Mouse (Mus musculus) neural tube, embryonic 12.5 days (tissue): Measurements from ENCODE around the gene Klhdc7a. TPM values are rescaled to one million over a fixed set of nuclear protein-coding genes. Genes with fewer than 3 reads are reported as not detected.
A peak's percentile ranks its signal among the peaks of the same experiment; 100 is the strongest.
"Not testable (repeated sequence)": the region's sequence is repeated elsewhere in the genome, so short reads cannot be mapped to it uniquely, and the experiment has no call there.

Source experiments
- ATAC-seq: fragments of 200-750 bp; cut with Nextera tagmentation; 2 replicates; pipeline ENCODE4 v1.8.0; 2017; ENCODE audit warnings: low read depth, mild to moderate bottlenecking, moderate TSS enrichment, moderate library complexity; ENCODE audit not compliant: low FRiP score
- H3K27ac ChIP-seq: fragments of 300-500 bp; sonication (generic); 2 replicates; pipeline ENCODE4 v1.5.1; 2016
- H3K27me3 ChIP-seq: fragments of 300-500 bp; sonication (generic); replicated peaks from 2 replicates; pipeline ENCODE4 v1.6.1; 2016; ENCODE audit warnings: mild to moderate bottlenecking
- H3K36me3 ChIP-seq: fragments of 300-500 bp; sonication (generic); 2 replicates; pipeline ENCODE4 v1.6.1; 2016; ENCODE audit warnings: mild to moderate bottlenecking
- H3K4me1 ChIP-seq: fragments of 300-500 bp; sonication (generic); 2 replicates; pipeline ENCODE4 v1.6.1; 2016
- H3K4me2 ChIP-seq: fragments of 300-500 bp; sonication (generic); replicated peaks from 2 replicates; pipeline ENCODE4 v1.6.1; 2016; ENCODE audit warnings: mild to moderate bottlenecking
- H3K4me3 ChIP-seq: fragments of 300-500 bp; sonication (generic); 2 replicates; pipeline ENCODE4 v1.5.1; 2016
- H3K9ac ChIP-seq: fragments of 300-500 bp; sonication (generic); 2 replicates; pipeline ENCODE4 v1.6.1; 2016; ENCODE audit warnings: mild to moderate bottlenecking
- H3K9me3 ChIP-seq: fragments of 300-500 bp; sonication (generic); 2 replicates; pipeline ENCODE4 v1.6.1; 2016; ENCODE audit warnings: mild to moderate bottlenecking
- WGBS: fragments of 180-500 bp; shearing (Covaris S2); methylation state at CpG from one replicate; pipeline ENCODE4 v1.1.7; 2016; 5-methylcytosine and 5-hydroxymethylcytosine counted together
- polyA plus RNA-seq: library from polyadenylated mRNA; unstranded; fragments of >200 nt; fragmentation: Nextera tagmentation; extraction: Ambion mirVana; gene quantifications from 2 replicates; pipeline ENCODE4 v1.2.1, GENCODE M21; 2016

The Klhdc7a gene
- polyA plus RNA-seq, 1 experiment from 2014 or later, result not detected

GRCm38 (mm10) chr4:139977308-139977781 is 9.5 kb upstream of the Klhdc7a start:
- 5% methylated on average over 5 of the region's 5 CpGs for WGBS
- Histone ChIP-seq H3K36me3 (no peaks in the 10 kb centered on the region), H3K27me3 (no peaks in the 10 kb centered on the region), H3K4me1 (peaks cover 21% of the 10 kb centered on the region), H3K4me3 (no peak overlapping the region), H3K27ac (no peak overlapping the region; the same call in 1 of the 2 replicates), H3K4me2 (no peak overlapping the region), H3K9me3 (no peaks in the 10 kb centered on the region), H3K9ac (no peak overlapping the region)
- peak; percentile 29; the same call in 1 of the 2 replicates for ATAC-seq

GRCm38 (mm10) chr4:139974506-139974905 is 6.7 kb upstream of the Klhdc7a start:
- ATAC-seq, result no peak
- H3K36me3 ChIP-seq, result no peaks in the 10 kb centered on the region
- H3K9me3 ChIP-seq, result no peaks in the 10 kb centered on the region
- H3K27ac ChIP-seq, result no peak overlapping the region
- WGBS, result 20% methylated on average over 7 of the region's 7 CpGs
- H3K27me3 ChIP-seq, result no peaks in the 10 kb centered on the region
- no peak overlapping the region for H3K9ac ChIP-seq
- H3K4me2 ChIP-seq, result no peak overlapping the region
- H3K4me3 ChIP-seq, result no peak overlapping the region
- H3K4me1 ChIP-seq, result peaks cover 16% of the 10 kb centered on the region

DNA sequence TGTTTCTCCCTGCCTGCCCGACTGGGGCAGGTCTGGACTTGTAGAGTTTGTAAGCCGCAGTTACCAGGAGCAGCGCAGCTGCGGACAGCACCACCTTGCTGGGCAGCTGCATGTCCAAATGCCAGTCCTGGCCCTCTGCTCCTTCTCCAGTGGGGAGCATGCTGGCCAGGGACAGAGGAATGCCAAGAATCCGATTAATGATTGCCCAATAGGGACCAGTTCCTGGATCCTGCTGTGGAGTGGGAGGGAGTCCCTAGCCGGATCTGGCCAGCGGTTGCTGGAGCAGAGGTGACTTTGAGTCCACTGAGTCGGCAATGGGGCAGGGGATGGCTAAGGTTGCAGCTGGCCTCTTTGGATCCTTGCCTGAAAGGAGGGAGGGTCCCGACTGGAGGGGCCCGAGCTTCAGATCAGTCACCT is 343 bp downstream of the Klhdc7a start:
- H3K36me3 ChIP-seq, result no peaks in the 10 kb centered on the region
- peaks cover 8% of the 10 kb centered on the region for H3K4me1 ChIP-seq
- no peaks in the 10 kb centered on the region for H3K9me3 ChIP-seq
- H3K4me3 ChIP-seq, result no peak overlapping the region
- H3K27ac ChIP-seq, result no peak overlapping the region
- 16% methylated on average over 10 of the region's 10 CpGs for WGBS
- no peaks in the 10 kb centered on the region; the same call in 1 of the 2 replicates for H3K27me3 ChIP-seq
- H3K9ac ChIP-seq, result no peak overlapping the region
- no peak for ATAC-seq
- H3K4me2 ChIP-seq, result no peak overlapping the region

GRCm38 (mm10) chr4:139966981-139967380 is 845 bp downstream of the Klhdc7a start:
- WGBS, result 42% methylated on average over 3 of the region's 3 CpGs
- H3K9ac ChIP-seq, result no peak overlapping the region

GRCm38 (mm10) chr4:139965596-139966185 is 2.1 kb downstream of the Klhdc7a start:
- no peak overlapping the region for H3K27ac ChIP-seq
- no peaks in the 10 kb centered on the region for H3K9me3 ChIP-seq
- H3K4me2 ChIP-seq, result no peak overlapping the region
- H3K36me3 ChIP-seq, result no peaks in the 10 kb centered on the region
- H3K4me3 ChIP-seq, result no peak overlapping the region
- H3K27me3 ChIP-seq, result no peaks in the 10 kb centered on the region; the same call in 1 of the 2 replicates
- no peak overlapping the region for H3K9ac ChIP-seq
- 93% methylated on average over 28 of the region's 28 CpGs for WGBS
- no peak for ATAC-seq
- H3K4me1 ChIP-seq, result peaks cover 8% of the 10 kb centered on the region

More at GRCm38 (mm10) chr4:139966981-139967380, 845 bp downstream of the Klhdc7a start:
- Histone ChIP-seq H3K27me3 (no peaks in the 10 kb centered on the region; the same call in 1 of the 2 replicates), H3K4me2 (no peak overlapping the region), H3K27ac (no peak overlapping the region), H3K4me3 (no peak overlapping the region), H3K4me1 (peaks cover 8% of the 10 kb centered on the region), H3K36me3 (no peaks in the 10 kb centered on the region), H3K9me3 (no peaks in the 10 kb centered on the region)
- ATAC-seq, result no peak

- Histone ChIP-seq H3K4me3 (no peak overlapping the region), H3K27me3 (no peaks in the 10 kb centered on the region; the same call in 1 of the 2 replicates), H3K9me3 (no peaks in the 10 kb centered on the region), H3K27ac (no peak overlapping the region), H3K4me2 (no peak overlapping the region), H3K9ac (no peak overlapping the region), H3K36me3 (no peaks in the 10 kb centered on the region), H3K4me1 (peaks cover 8% of the 10 kb centered on the region)
- no peak for ATAC-seq
- 73% methylated on average over 5 of the region's 5 CpGs for WGBS
These were observed 3.4 kb downstream of the Klhdc7a start for GRCm38 (mm10) chr4:139964406-139964805.

DNA sequence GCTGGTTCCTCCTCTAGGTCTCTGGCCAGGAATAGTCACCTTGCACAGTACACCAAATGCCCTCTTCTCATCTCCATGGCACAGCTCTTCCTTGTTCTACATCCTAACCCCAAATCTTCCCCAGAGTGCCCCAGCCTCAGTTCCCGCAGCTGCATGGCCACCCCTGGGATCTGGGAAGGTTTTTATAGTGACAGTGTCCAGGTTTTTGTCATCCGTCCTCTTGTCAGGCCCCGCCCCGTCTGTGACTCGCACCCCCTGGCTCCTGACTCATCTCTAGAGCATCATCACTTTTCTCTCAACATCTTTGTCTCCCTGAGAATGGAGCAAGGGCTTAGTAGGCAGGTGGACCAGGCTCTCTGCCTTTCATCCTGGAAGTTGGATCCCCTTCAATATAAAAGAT is 3.9 kb downstream of the Klhdc7a start:
- Histone ChIP-seq H3K4me2 (no peak overlapping the region), H3K9ac (no peak overlapping the region), H3K36me3 (no peaks in the 10 kb centered on the region), H3K4me1 (peaks cover 8% of the 10 kb centered on the region), H3K27me3 (no peaks in the 10 kb centered on the region; the same call in 1 of the 2 replicates), H3K27ac (no peak overlapping the region), H3K4me3 (no peak overlapping the region), H3K9me3 (no peaks in the 10 kb centered on the region)
- 92% methylated on average over 5 of the region's 5 CpGs for WGBS
- no peak for ATAC-seq

DNA sequence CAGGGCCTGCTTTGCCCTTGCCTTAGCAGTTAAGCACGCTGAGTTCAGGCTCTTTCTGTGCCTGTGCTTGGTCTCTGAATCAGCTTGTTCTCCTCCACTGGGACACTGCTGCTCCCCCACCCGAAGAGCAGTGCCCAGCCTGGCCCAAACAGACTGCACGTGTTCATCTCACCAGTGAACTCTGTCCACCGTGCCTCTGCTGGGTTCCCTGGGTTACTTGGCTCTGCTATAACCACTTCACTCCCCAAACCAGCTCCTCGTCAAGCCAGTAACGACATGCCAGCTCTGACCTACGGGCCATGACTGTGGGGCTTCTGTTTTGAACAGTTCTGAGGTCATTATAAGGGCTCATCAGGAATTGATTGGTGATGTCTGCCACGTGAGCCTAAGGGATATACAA is 4.8 kb downstream of the Klhdc7a start:
- Histone ChIP-seq H3K4me3 (no peak overlapping the region), H3K4me2 (no peak overlapping the region), H3K9me3 (no peaks in the 10 kb centered on the region), H3K36me3 (no peaks in the 10 kb centered on the region), H3K4me1 (peaks cover 8% of the 10 kb centered on the region), H3K9ac (no peak overlapping the region), H3K27ac (no peak overlapping the region), H3K27me3 (no peaks in the 10 kb centered on the region; the same call in 1 of the 2 replicates)
- no peak for ATAC-seq
- 78% methylated on average over 8 of the region's 8 CpGs for WGBS

- H3K27ac ChIP-seq, result no peak overlapping the region
- WGBS, result 89% methylated on average over 8 of the region's 8 CpGs
- no peaks in the 10 kb centered on the region for H3K36me3 ChIP-seq
- no peaks in the 10 kb centered on the region; the same call in 1 of the 2 replicates for H3K27me3 ChIP-seq
- no peaks in the 10 kb centered on the region for H3K9me3 ChIP-seq
- no peak overlapping the region for H3K4me3 ChIP-seq
- no peak overlapping the region for H3K9ac ChIP-seq
- H3K4me2 ChIP-seq, result no peak overlapping the region
- H3K4me1 ChIP-seq, result no peaks in the 10 kb centered on the region
- no peak for ATAC-seq
These were observed 6.0 kb downstream of the Klhdc7a start for GRCm38 (mm10) chr4:139961816-139962215.

- WGBS, result 94% methylated on average over 11 of the region's 11 CpGs
- H3K27me3 ChIP-seq, result not testable (repeated sequence)
These were observed 6.5 kb downstream of the Klhdc7a start for GRCm38 (mm10) chr4:139961329-139961728.

DNA sequence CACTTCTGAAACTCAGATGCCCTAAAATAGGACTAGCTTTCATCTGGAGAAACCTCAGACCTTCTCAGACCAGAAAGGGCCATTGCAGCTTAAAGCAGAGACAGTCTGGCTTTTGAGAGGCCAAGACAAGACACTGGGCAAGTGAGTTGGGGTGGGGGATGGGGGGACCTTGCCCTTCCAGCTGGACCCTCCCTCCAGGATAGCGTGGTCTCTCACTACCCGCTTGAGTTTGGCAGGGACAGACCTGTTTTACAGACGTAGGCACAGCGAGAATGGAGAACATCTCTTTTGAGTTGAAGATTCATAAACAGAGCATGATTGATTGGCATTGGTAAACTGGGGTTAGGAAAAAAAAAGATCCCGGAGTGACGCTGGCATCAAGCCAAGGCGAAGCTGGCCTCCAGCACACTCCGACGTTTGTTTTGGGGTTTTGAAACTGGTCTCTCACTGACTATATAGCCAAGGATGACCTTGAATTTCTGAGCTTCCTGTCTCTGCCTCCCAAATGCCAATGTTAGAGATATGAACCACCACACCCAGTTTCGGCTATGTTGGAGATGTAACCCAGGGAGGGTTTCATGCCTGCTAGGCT is 7.0 kb downstream of the Klhdc7a start:
- Histone ChIP-seq H3K4me3 (no peak overlapping the region), H3K4me1 (no peaks in the 10 kb centered on the region), H3K36me3 (no peaks in the 10 kb centered on the region), H3K9ac (no peak overlapping the region), H3K27me3 (no peaks in the 10 kb centered on the region; the same call in 1 of the 2 replicates), H3K9me3 (no peaks in the 10 kb centered on the region), H3K4me2 (no peak overlapping the region), H3K27ac (no peak overlapping the region)
- 89% methylated on average over 10 of the region's 10 CpGs for WGBS
- no peak for ATAC-seq

More at GRCm38 (mm10) chr4:139961329-139961728, 6.5 kb downstream of the Klhdc7a start:
- ATAC-seq, H3K9ac ChIP-seq, H3K9me3 ChIP-seq, H3K4me2 ChIP-seq, H3K4me3 ChIP-seq, H3K4me1 ChIP-seq, H3K36me3 ChIP-seq, H3K27ac ChIP-seq: not testable (repeated sequence)

GRCm38 (mm10) chr4:139960086-139960713 is 7.6 kb downstream of the Klhdc7a start:
- no peaks in the 10 kb centered on the region; the same call in 1 of the 2 replicates for H3K27me3 ChIP-seq
- no peaks in the 10 kb centered on the region for H3K4me1 ChIP-seq
- H3K9ac ChIP-seq, result no peak overlapping the region
- no peak for ATAC-seq
- no peaks in the 10 kb centered on the region for H3K36me3 ChIP-seq
- no peak overlapping the region for H3K4me3 ChIP-seq
- WGBS, result 74% methylated on average over 12 of the region's 12 CpGs
- no peak overlapping the region for H3K27ac ChIP-seq
- no peak overlapping the region for H3K4me2 ChIP-seq
- H3K9me3 ChIP-seq, result no peaks in the 10 kb centered on the region
